Mouse (Mus musculus): ENCODE results near the gene Plpp2. TPM values are rescaled to one million over a fixed set of nuclear protein-coding genes. Genes with fewer than 3 reads are reported as not detected.

Plpp2 gene
- polyA plus RNA-seq, 2 experiments, result 15.9 to 26.1 TPM

DNA sequence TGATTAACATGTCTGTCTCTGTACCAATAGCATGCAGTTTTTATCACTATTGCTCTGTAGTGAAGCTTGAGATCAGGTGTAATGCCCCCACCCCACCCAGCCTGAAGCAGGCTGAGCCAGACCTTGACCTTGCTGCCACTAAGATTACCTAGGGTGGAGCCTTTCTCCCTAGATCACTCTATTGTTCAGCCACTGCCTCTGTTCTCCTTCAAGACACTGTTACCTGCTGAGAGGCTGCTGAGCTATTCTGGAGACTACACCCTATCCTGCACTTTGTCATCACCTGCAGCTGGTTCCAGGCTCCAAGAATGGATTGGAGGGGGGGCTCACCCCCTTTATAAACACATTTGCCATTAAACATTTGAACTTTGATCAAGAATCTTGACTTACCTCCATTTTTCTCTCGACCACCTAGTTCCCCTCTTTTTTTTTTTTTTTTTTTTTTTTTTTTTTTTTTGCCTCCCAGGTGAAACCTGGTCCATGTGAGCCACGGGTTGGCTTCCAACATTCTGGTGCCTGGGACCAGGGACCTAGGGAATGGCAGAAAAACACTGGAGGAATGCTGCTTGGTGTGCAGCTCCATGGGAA lies 36.8 kb downstream of the Plpp2 start:
- Histone ChIP-seq H3K27me3 (ENCODE audit: control insufficient read depth, insufficient read depth, low read length) (no peaks in the 10 kb centered on the region), H3K4me3 (replicated peaks; ENCODE audit: low read length) (no peak overlapping the region), H3K36me3 (ENCODE audit: control insufficient read depth, insufficient read depth, low read length) (no peaks in the 10 kb centered on the region), H3K9ac (ENCODE audit: low read depth, low read length, severe bottlenecking) (no peak overlapping the region), H3K9me3 (ENCODE audit: control insufficient read depth, low read length) (no peaks in the 10 kb centered on the region), H3K27ac (replicated peaks; ENCODE audit: low read depth, low read length) (no peak overlapping the region), H3K4me1 (ENCODE audit: control insufficient read depth, insufficient read depth, low read length) (no peaks in the 10 kb centered on the region), H3K4me2 (replicated peaks; ENCODE audit: low read depth, low read length, severe bottlenecking) (no peak overlapping the region)
- ATAC-seq (ENCODE audit: low FRiP score, low read depth) (no peak), DNase-seq (ENCODE audit: low spot score) (no peak)
- WGBS, result 53% methylated on average over 2 of the region's 2 CpGs
- TF ChIP-seq POLR2A (IDR thresholded peaks at IDR 0.05; ENCODE audit: borderline replicate concordance, extremely low read depth, insufficient read depth, insufficient read length), result no peak

GRCm38 (mm10) chr10:79495886-79496285 lies 37.7 kb downstream of the Plpp2 start:
- Histone ChIP-seq H3K9ac (ENCODE audit: low read depth, low read length, severe bottlenecking) (no peak overlapping the region), H3K27ac (replicated peaks; ENCODE audit: low read depth, low read length) (no peak overlapping the region), H3K4me3 (replicated peaks; ENCODE audit: low read length) (no peak overlapping the region), H3K27me3 (ENCODE audit: control insufficient read depth, insufficient read depth, low read length) (no peaks in the 10 kb centered on the region), H3K4me2 (replicated peaks; ENCODE audit: low read depth, low read length, severe bottlenecking) (no peak overlapping the region), H3K9me3 (ENCODE audit: control insufficient read depth, low read length) (no peaks in the 10 kb centered on the region), H3K36me3 (ENCODE audit: control insufficient read depth, insufficient read depth, low read length) (no peaks in the 10 kb centered on the region), H3K4me1 (ENCODE audit: control insufficient read depth, insufficient read depth, low read length) (no peaks in the 10 kb centered on the region)
- no peak for TF ChIP-seq POLR2A (IDR thresholded peaks at IDR 0.05; ENCODE audit: borderline replicate concordance, extremely low read depth, insufficient read depth, insufficient read length)
- 51% methylated on average over 3 of the region's 3 CpGs for WGBS
- DNase-seq (ENCODE audit: low spot score) (no peak), ATAC-seq (ENCODE audit: low FRiP score, low read depth) (no peak)

Small RNA genes within 50 kb of the gene (microRNA-seq; reads per million reads assigned to microRNA genes)
- not detected for gene Mir6909

Other genes starting within 250 kb of the Plpp2 start
- not detected in 2 replicates for gene Vmn2r82, start 177.3 kb downstream of the Plpp2 start, polyA plus RNA-seq (2012; rRNA removed)
- gene Vmn2r82, start 177.3 kb downstream of the Plpp2 start, polyA plus RNA-seq (2014; fragmentation: Nextera tagmentation; extraction: Ambion mirVana), result not detected in 2 replicates
- gene Vmn2r83, start 65.1 kb downstream of the Plpp2 start, polyA plus RNA-seq (2012; rRNA removed), result not detected in 2 replicates
- gene Vmn2r83, start 65.1 kb downstream of the Plpp2 start, polyA plus RNA-seq (2014; fragmentation: Nextera tagmentation; extraction: Ambion mirVana), result not detected in 2 replicates
- 162 and 237 TPM in 2 replicates for gene Mier2, start 21.4 kb upstream of the Plpp2 start, polyA plus RNA-seq (2012; rRNA removed)
- 56.5 and 69.8 TPM in 2 replicates for gene Mier2, start 21.4 kb upstream of the Plpp2 start, polyA plus RNA-seq (2014; fragmentation: Nextera tagmentation; extraction: Ambion mirVana)
- not detected in 2 replicates for gene Theg, start 53.5 kb upstream of the Plpp2 start, polyA plus RNA-seq (2012; rRNA removed)
- gene Theg, start 53.5 kb upstream of the Plpp2 start, polyA plus RNA-seq (2014; fragmentation: Nextera tagmentation; extraction: Ambion mirVana), result not detected in 2 replicates
- 1.0 and 1.2 TPM in 2 replicates for gene C2cd4c, start 80.2 kb upstream of the Plpp2 start, polyA plus RNA-seq (2012; rRNA removed)
- not detected in 2 replicates for gene C2cd4c, start 80.2 kb upstream of the Plpp2 start, polyA plus RNA-seq (2014; fragmentation: Nextera tagmentation; extraction: Ambion mirVana)
- gene Shc2, start 104.1 kb upstream of the Plpp2 start, polyA plus RNA-seq (2012; rRNA removed), result 30.2 and 33.0 TPM in 2 replicates
- 9.0 and 10.1 TPM in 2 replicates for gene Shc2, start 104.1 kb upstream of the Plpp2 start, polyA plus RNA-seq (2014; fragmentation: Nextera tagmentation; extraction: Ambion mirVana)
- gene Odf3l2, start 111.9 kb upstream of the Plpp2 start, polyA plus RNA-seq (2012; rRNA removed), result 0.14 and 0.22 TPM in 2 replicates
- gene Odf3l2, start 111.9 kb upstream of the Plpp2 start, polyA plus RNA-seq (2014; fragmentation: Nextera tagmentation; extraction: Ambion mirVana), result 0.15 TPM in 1 of 2 replicates, not detected in the other
- 5.0 and 8.4 TPM in 2 replicates for gene Madcam1, start 130.8 kb upstream of the Plpp2 start, polyA plus RNA-seq (2012; rRNA removed)
- 8.2 and 11.5 TPM in 2 replicates for gene Madcam1, start 130.8 kb upstream of the Plpp2 start, polyA plus RNA-seq (2014; fragmentation: Nextera tagmentation; extraction: Ambion mirVana)
- gene Tpgs1, start 135.6 kb upstream of the Plpp2 start, polyA plus RNA-seq (2012; rRNA removed), result 44.6 and 57.4 TPM in 2 replicates
- 66.0 and 67.0 TPM in 2 replicates for gene Tpgs1, start 135.6 kb upstream of the Plpp2 start, polyA plus RNA-seq (2014; fragmentation: Nextera tagmentation; extraction: Ambion mirVana)
- 138 and 156 TPM in 2 replicates for gene Cdc34, start 148.4 kb upstream of the Plpp2 start, polyA plus RNA-seq (2012; rRNA removed)
- 106 and 110 TPM in 2 replicates for gene Cdc34, start 148.4 kb upstream of the Plpp2 start, polyA plus RNA-seq (2014; fragmentation: Nextera tagmentation; extraction: Ambion mirVana)
- 1.1 and 1.4 TPM in 2 replicates for gene Gzmm, start 155.2 kb upstream of the Plpp2 start, polyA plus RNA-seq (2012; rRNA removed)
- gene Gzmm, start 155.2 kb upstream of the Plpp2 start, polyA plus RNA-seq (2014; fragmentation: Nextera tagmentation; extraction: Ambion mirVana), result 0.66 and 0.82 TPM in 2 replicates
- gene Bsg, start 170.7 kb upstream of the Plpp2 start, polyA plus RNA-seq (2012; rRNA removed), result 763 and 866 TPM in 2 replicates
- gene Bsg, start 170.7 kb upstream of the Plpp2 start, polyA plus RNA-seq (2014; fragmentation: Nextera tagmentation; extraction: Ambion mirVana), result 805 and 825 TPM in 2 replicates
- gene Hcn2, start 182.8 kb upstream of the Plpp2 start, polyA plus RNA-seq (2012; rRNA removed), result 0.70 and 1.3 TPM in 2 replicates
- gene Hcn2, start 182.8 kb upstream of the Plpp2 start, polyA plus RNA-seq (2014; fragmentation: Nextera tagmentation; extraction: Ambion mirVana), result 0.18 and 0.21 TPM in 2 replicates
- 64.1 and 75.3 TPM in 2 replicates for gene Polrmt, start 212.8 kb upstream of the Plpp2 start, polyA plus RNA-seq (2012; rRNA removed)
- 33.4 and 36.6 TPM in 2 replicates for gene Polrmt, start 212.8 kb upstream of the Plpp2 start, polyA plus RNA-seq (2014; fragmentation: Nextera tagmentation; extraction: Ambion mirVana)
- gene Fgf22, start 221.3 kb upstream of the Plpp2 start, polyA plus RNA-seq (2012; rRNA removed), result 0.13 and 0.22 TPM in 2 replicates
- 0.21 and 0.80 TPM in 2 replicates for gene Fgf22, start 221.3 kb upstream of the Plpp2 start, polyA plus RNA-seq (2014; fragmentation: Nextera tagmentation; extraction: Ambion mirVana)
- 176 and 229 TPM in 2 replicates for gene Rnf126, start 233.2 kb upstream of the Plpp2 start, polyA plus RNA-seq (2012; rRNA removed)
- 100 and 103 TPM in 2 replicates for gene Rnf126, start 233.2 kb upstream of the Plpp2 start, polyA plus RNA-seq (2014; fragmentation: Nextera tagmentation; extraction: Ambion mirVana)
- 11.6 and 14.7 TPM in 2 replicates for gene Fstl3, start 243.5 kb upstream of the Plpp2 start, polyA plus RNA-seq (2012; rRNA removed)
- gene Fstl3, start 243.5 kb upstream of the Plpp2 start, polyA plus RNA-seq (2014; fragmentation: Nextera tagmentation; extraction: Ambion mirVana), result 9.0 and 9.5 TPM in 2 replicates